Mouse (Mus musculus): ENCODE results near the gene Olfr373. TPM values are rescaled to one million over a fixed set of nuclear protein-coding genes. Genes with fewer than 3 reads are reported as not detected.

Olfr373 gene
- polyA plus RNA-seq, 1 experiment from 2014 or later = not detected

DNA sequence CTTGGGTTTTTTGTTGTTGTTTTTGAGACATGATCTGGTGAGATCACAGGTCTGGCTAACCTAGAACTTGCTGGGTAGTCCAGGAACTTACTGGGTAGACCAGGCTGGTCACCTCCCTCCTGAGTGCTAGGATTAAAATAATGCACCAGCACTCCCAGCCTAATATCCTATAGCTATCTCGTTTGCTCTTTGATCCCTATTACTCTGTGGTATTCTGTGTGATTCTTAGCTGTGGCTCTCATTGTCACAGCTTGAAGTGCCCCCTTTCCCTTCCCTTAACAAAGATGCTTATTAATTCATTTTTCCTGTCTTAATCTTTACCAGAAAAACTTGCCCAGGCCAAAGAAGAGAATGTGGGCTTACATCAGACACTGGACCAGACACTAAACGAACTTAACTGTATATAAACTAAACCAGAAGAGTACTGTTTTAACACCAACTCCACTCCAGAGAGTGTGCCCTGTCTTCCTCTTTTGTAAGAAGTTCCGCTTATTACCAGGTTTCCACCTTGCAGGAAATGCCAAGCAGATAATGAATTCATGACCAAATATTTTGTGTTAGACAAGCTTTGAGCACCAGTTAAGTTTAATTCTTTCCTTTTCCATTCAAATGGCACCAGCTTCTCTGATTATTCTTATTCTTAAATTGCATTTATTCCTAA, 68.6 kb downstream of the Olfr373 start:
- no peak overlapping the region for H3K4me3 ChIP-seq
- 89% methylated on average over 3 of the region's 3 CpGs for WGBS
- H3K4me1 ChIP-seq = no peaks in the 10 kb centered on the region
- no peak overlapping the region for H3K4me2 ChIP-seq
- no peaks in the 10 kb centered on the region for H3K9me3 ChIP-seq (replicated peaks)
- H3K9ac ChIP-seq = no peak overlapping the region
- H3K27ac ChIP-seq = no peak overlapping the region
- no peak for ATAC-seq
- peaks cover 66% of the 10 kb centered on the region for H3K36me3 ChIP-seq (ENCODE audit: poor library complexity, severe bottlenecking)
- no peaks in the 10 kb centered on the region for H3K27me3 ChIP-seq

Other genes with a start within 250 kb of the Olfr373 start
- gene Zfp709, start 201.2 kb upstream of the Olfr373 start, polyA plus RNA-seq (2015; fragmentation: Nextera tagmentation; extraction: Ambion mirVana) = 5.7 and 6.2 TPM in 2 replicates
- gene Zfp882, start 174.6 kb upstream of the Olfr373 start, polyA plus RNA-seq (2015; fragmentation: Nextera tagmentation; extraction: Ambion mirVana) = 15.1 and 18.7 TPM in 2 replicates
- 32.3 and 36.7 TPM in 2 replicates for gene Zfp617, start 174.5 kb upstream of the Olfr373 start, polyA plus RNA-seq (2015; fragmentation: Nextera tagmentation; extraction: Ambion mirVana)
- 23.3 and 24.0 TPM in 2 replicates for gene Zfp961, start 132.1 kb upstream of the Olfr373 start, polyA plus RNA-seq (2015; fragmentation: Nextera tagmentation; extraction: Ambion mirVana)
- gene Cyp4f18, start 73.6 kb upstream of the Olfr373 start, polyA plus RNA-seq (2015; fragmentation: Nextera tagmentation; extraction: Ambion mirVana) = 0.57 and 0.84 TPM in 2 replicates
- gene Olfr372, start 42.0 kb upstream of the Olfr373 start, polyA plus RNA-seq (2015; fragmentation: Nextera tagmentation; extraction: Ambion mirVana) = not detected in 2 replicates
- not detected in 2 replicates for gene Olfr374, start 23.9 kb downstream of the Olfr373 start, polyA plus RNA-seq (2015; fragmentation: Nextera tagmentation; extraction: Ambion mirVana)
- gene Tpm4, start 51.8 kb downstream of the Olfr373 start, polyA plus RNA-seq (2015; fragmentation: Nextera tagmentation; extraction: Ambion mirVana) = 308 and 315 TPM in 2 replicates
- gene Rab8a, start 78.0 kb downstream of the Olfr373 start, polyA plus RNA-seq (2015; fragmentation: Nextera tagmentation; extraction: Ambion mirVana) = 115 and 119 TPM in 2 replicates
- not detected in 2 replicates for gene Hsh2d, start 106.5 kb downstream of the Olfr373 start, polyA plus RNA-seq (2015; fragmentation: Nextera tagmentation; extraction: Ambion mirVana)
- not detected in 2 replicates for gene Cib3, start 129.7 kb downstream of the Olfr373 start, polyA plus RNA-seq (2015; fragmentation: Nextera tagmentation; extraction: Ambion mirVana)
- not detected in 2 replicates for gene Gm11034, start 130.5 kb downstream of the Olfr373 start, polyA plus RNA-seq (2015; fragmentation: Nextera tagmentation; extraction: Ambion mirVana)
- 103 and 108 TPM in 2 replicates for gene Fam32a, start 136.6 kb downstream of the Olfr373 start, polyA plus RNA-seq (2015; fragmentation: Nextera tagmentation; extraction: Ambion mirVana)
- gene Ap1m1, start 156.8 kb downstream of the Olfr373 start, polyA plus RNA-seq (2015; fragmentation: Nextera tagmentation; extraction: Ambion mirVana) = 211 and 235 TPM in 2 replicates
- gene Gm10282, start 222.1 kb downstream of the Olfr373 start, polyA plus RNA-seq (2015; fragmentation: Nextera tagmentation; extraction: Ambion mirVana) = 39.4 and 41.0 TPM in 2 replicates
- 2.8 and 3.6 TPM in 2 replicates for gene Klf2, start 235.9 kb downstream of the Olfr373 start, polyA plus RNA-seq (2015; fragmentation: Nextera tagmentation; extraction: Ambion mirVana)

Measured in forebrain, embryonic 13.5 days (tissue).